ENCODE assay signal across 13 mouse cellular contexts in genomic region chr5:101767086-101767485, GRCm38 (mm10). TPM values are rescaled to one million over a fixed set of nuclear protein-coding genes. Genes with fewer than 3 reads are reported as not detected.
DNase-seq lines count a peak whose midpoint lies in the region; ATAC-seq and TF ChIP-seq lines count a peak whose summit lies in the region.
"Had no signal": no experiment of that assay in that cellular context is flagged by ENCODE, and none has a peak within 500 bp of the region (broad histone marks: within the 10 kb centered on the region; RNA-seq: fewer than 3 reads in every experiment).

No protein-coding gene starts in this region.

- TF ChIP-seq POLR2A in olfactory bulb, adult 2 months (IDR thresholded peaks at IDR 0.05; ENCODE audit: insufficient read depth, low read depth, low read length), result no peak

- H3K4me1 ChIP-seq in hindbrain, postnatal 0 days (ENCODE audit: insufficient read depth, low read length), result no peaks in the 10 kb centered on the region
- H3K4me1 ChIP-seq in hindbrain, embryonic 16.5 days (ENCODE audit: control insufficient read depth, insufficient read depth, low read depth, low read length), result peaks cover 11% of the 10 kb centered on the region
- H3K4me1 ChIP-seq in lung, embryonic 16.5 days (replicated peaks; ENCODE audit: control insufficient read depth, insufficient read depth, low read length), result peaks cover 12% of the 10 kb centered on the region; the same call in 1 of the 2 replicates
- H3K4me1 ChIP-seq in embryonic facial prominence, embryonic 15.5 days, result peaks cover 15% of the 10 kb centered on the region
- peaks cover 24% of the 10 kb centered on the region for H3K4me1 ChIP-seq in olfactory bulb, adult 2 months (ENCODE audit: control insufficient read depth, insufficient read depth, low read length)

- TF ChIP-seq CTCF in hindbrain, postnatal 0 days (IDR thresholded peaks at IDR 0.05; ENCODE audit: low read depth), result no peak
- TF ChIP-seq CTCF in olfactory bulb, adult 2 months (IDR thresholded peaks at IDR 0.05; ENCODE audit: insufficient read depth, low read depth, low read length), result no peak

- H3K9ac ChIP-seq in hindbrain, postnatal 0 days (replicated peaks; ENCODE audit: low read length), result no peak overlapping the region
- H3K9ac ChIP-seq in hindbrain, embryonic 16.5 days (ENCODE audit: low read depth, low read length), result no peak overlapping the region
- H3K9ac ChIP-seq in lung, embryonic 16.5 days (ENCODE audit: low read length), result no peak overlapping the region
- no peak overlapping the region for H3K9ac ChIP-seq in embryonic facial prominence, embryonic 15.5 days

- no peak for DNase-seq in hindbrain, postnatal 0 days (ENCODE audit: low spot score)
- DNase-seq in lung, postnatal 10 days, result no peak
- no peak for DNase-seq in thymus, postnatal 0 days (ENCODE audit: low spot score)
- DNase-seq in layer of hippocampus, adult 9-10 months (ENCODE audit: low spot score), result no peak
- DNase-seq: adrenal gland, postnatal 36 days; cerebellum, adult 11-12 months; thymus, adult 18-20 months had no signal

- no peak overlapping the region for H3K4me2 ChIP-seq in hindbrain, postnatal 0 days (ENCODE audit: low read depth, low read length)
- H3K4me2 ChIP-seq in hindbrain, embryonic 16.5 days (ENCODE audit: low read length), result no peak overlapping the region
- peak overlapping the region; percentile 100; the same call in 1 of the 2 replicates for H3K4me2 ChIP-seq in lung, embryonic 16.5 days (ENCODE audit: low read depth, low read length)
- H3K4me2 ChIP-seq in embryonic facial prominence, embryonic 15.5 days (replicated peaks), result peak overlapping the region; percentile 99

- H3K27ac ChIP-seq in hindbrain, postnatal 0 days, result no peak overlapping the region
- no peak overlapping the region for H3K27ac ChIP-seq in hindbrain, embryonic 16.5 days (ENCODE audit: low read depth, low read length)
- H3K27ac ChIP-seq in lung, embryonic 16.5 days (ENCODE audit: low read length), result no peak overlapping the region
- no peak overlapping the region for H3K27ac ChIP-seq in embryonic facial prominence, embryonic 15.5 days (replicated peaks)
- peak overlapping the region; percentile 54; the same call in 1 of the 2 replicates for H3K27ac ChIP-seq in olfactory bulb, adult 2 months (ENCODE audit: insufficient read depth, low read depth, low read length)

- H3K36me3 ChIP-seq in hindbrain, postnatal 0 days (ENCODE audit: insufficient read depth, low read length), result no peaks in the 10 kb centered on the region
- no peaks in the 10 kb centered on the region for H3K36me3 ChIP-seq in hindbrain, embryonic 16.5 days (ENCODE audit: control insufficient read depth, insufficient read depth, low read length)
- no peaks in the 10 kb centered on the region for H3K36me3 ChIP-seq in lung, embryonic 16.5 days (ENCODE audit: control insufficient read depth, insufficient read depth, low read length)
- H3K36me3 ChIP-seq in embryonic facial prominence, embryonic 15.5 days, result no peaks in the 10 kb centered on the region
- H3K36me3 ChIP-seq: G1E had no signal

- H3K9me3 ChIP-seq in hindbrain, postnatal 0 days (ENCODE audit: low read length), result no peaks in the 10 kb centered on the region
- H3K9me3 ChIP-seq in hindbrain, embryonic 16.5 days (ENCODE audit: control insufficient read depth, low read length), result no peaks in the 10 kb centered on the region
- H3K9me3 ChIP-seq in lung, embryonic 16.5 days (ENCODE audit: control insufficient read depth, low read length), result no peaks in the 10 kb centered on the region
- no peaks in the 10 kb centered on the region for H3K9me3 ChIP-seq in embryonic facial prominence, embryonic 15.5 days (replicated peaks)

- H3K4me3 ChIP-seq in hindbrain, postnatal 0 days (ENCODE audit: low read length), result peak overlapping the region; percentile 18; the same call in 1 of the 2 replicates
- no peak overlapping the region for H3K4me3 ChIP-seq in hindbrain, embryonic 16.5 days (ENCODE audit: low read length)
- H3K4me3 ChIP-seq in lung, embryonic 16.5 days (ENCODE audit: low read length), result peak overlapping the region; percentile 75
- peak overlapping the region; percentile 76 for H3K4me3 ChIP-seq in embryonic facial prominence, embryonic 15.5 days (replicated peaks)
- peak overlapping the region; percentile 37 for H3K4me3 ChIP-seq in olfactory bulb, adult 2 months (ENCODE audit: insufficient read depth, low read depth, low read length)

- no peak for ATAC-seq in hindbrain, postnatal 0 days
- ATAC-seq in hindbrain, embryonic 16.5 days, result no peak
- ATAC-seq in lung, embryonic 16.5 days (ENCODE audit: low read depth), result no peak
- ATAC-seq in embryonic facial prominence, embryonic 15.5 days (ENCODE audit: insufficient number of reproducible peaks, low FRiP score, low TSS enrichment, low read depth), result no peak
- ATAC-seq: midbrain, embryonic 16.5 days had no signal

- WGBS in hindbrain, postnatal 0 days, result 70% methylated on average over 5 of the region's 5 CpGs
- 66% methylated on average over 5 of the region's 5 CpGs for WGBS in hindbrain, embryonic 16.5 days
- WGBS in lung, embryonic 16.5 days, result 33% methylated on average over 5 of the region's 5 CpGs
- 45% methylated on average over 5 of the region's 5 CpGs for WGBS in embryonic facial prominence, embryonic 15.5 days
- 38% methylated on average over 5 of the region's 5 CpGs for WGBS in olfactory bulb, adult 2 months

- H3K27me3 ChIP-seq in hindbrain, postnatal 0 days (ENCODE audit: insufficient read depth, low read length), result peaks cover 18% of the 10 kb centered on the region
- peaks cover 30% of the 10 kb centered on the region for H3K27me3 ChIP-seq in hindbrain, embryonic 16.5 days (replicated peaks; ENCODE audit: control insufficient read depth, insufficient read depth, low read length)
- peaks cover 49% of the 10 kb centered on the region for H3K27me3 ChIP-seq in lung, embryonic 16.5 days (ENCODE audit: control insufficient read depth, insufficient read depth, low read depth, low read length)
- peaks cover 15% of the 10 kb centered on the region for H3K27me3 ChIP-seq in embryonic facial prominence, embryonic 15.5 days

RNA-seq across cellular contexts. Expression of gene Cds1, which starts 2.2 kb away (rescaled TPM):
- total RNA-seq in hindbrain, postnatal 0 days (2014; rRNA removed), result 20.2 TPM in 2 replicates
- polyA plus RNA-seq in hindbrain, postnatal 0 days (2015; fragmentation: Nextera tagmentation; extraction: Ambion mirVana), result 11.1 and 12.1 TPM in 2 replicates
- polyA plus RNA-seq in hindbrain, embryonic 16.5 days (2015; fragmentation: Nextera tagmentation; extraction: Ambion mirVana), result 8.4 and 8.6 TPM in 2 replicates
- polyA plus RNA-seq in lung, embryonic 16.5 days (2015; fragmentation: Nextera tagmentation; extraction: Ambion mirVana), result 7.3 and 11.4 TPM in 2 replicates
- polyA plus RNA-seq in embryonic facial prominence, embryonic 15.5 days (2015; fragmentation: Nextera tagmentation; extraction: Ambion mirVana), result 13.7 and 19.2 TPM in 2 replicates
- polyA plus RNA-seq in olfactory bulb, adult 2 months (2012; ENCODE audit: insufficient read depth, insufficient read length, low replicate concordance, missing spikeins), result not detected in 2 replicates
- polyA plus RNA-seq in thymus, postnatal 0 days (2015; fragmentation: Nextera tagmentation; extraction: Ambion mirVana), result 15.7 and 17.3 TPM in 2 replicates
- total RNA-seq: G1E had no signal
- polyA plus RNA-seq: G1E had no signal

Comparison
In these comparisons a context has a peak if more than half of its experiments do, and no peak if none do; other contexts are left out.
1. H3K4me2 ChIP-seq: peak in lung, embryonic 16.5 days (single experiment) and embryonic facial prominence, embryonic 15.5 days (single experiment); none in hindbrain, postnatal 0 days (single experiment) and hindbrain, embryonic 16.5 days (single experiment).